Mouse (Mus musculus): ENCODE measurements at regions not wholly inside any gene's neighbourhood (a gene's known extent, or its start where the extent isn't known, plus 50 kb on each side); places are given as distances from the start of the nearest gene placed in this dataset.

DNA sequence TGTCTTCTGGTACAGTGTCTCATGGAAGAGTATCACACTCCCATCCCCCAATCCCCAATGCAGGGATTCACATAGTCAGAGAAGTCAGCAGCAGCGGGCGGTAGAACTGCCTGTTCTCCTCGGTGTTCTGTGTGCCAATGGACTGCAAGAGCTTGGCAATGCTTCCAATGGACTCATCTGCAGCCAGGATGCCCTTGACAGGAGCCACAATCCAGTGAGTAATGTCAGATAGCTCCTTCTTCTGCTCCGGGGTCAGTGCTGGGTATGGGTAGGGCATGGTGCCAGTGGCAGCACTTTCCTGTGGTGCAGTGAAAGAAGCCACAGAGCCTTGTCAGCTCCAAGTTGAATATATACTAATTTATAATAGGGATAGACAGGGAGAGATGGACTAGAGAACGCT lies 115.3 kb downstream of the Cenpw start:
- no peak for TF ChIP-seq POLR2A (IDR thresholded peaks at IDR 0.05; ENCODE audit: low read depth, low read length)
- no peak for TF ChIP-seq CTCF (conservative IDR thresholded peaks at IDR 0.05; ENCODE audit: insufficient read depth, insufficient read length, low read depth, low read length)

Data from kidney, adult 2 months (tissue).